Mouse (Mus musculus) lung, adult 2 months (tissue): ENCODE results near the gene Tet1. TPM values are rescaled to one million over a fixed set of nuclear protein-coding genes. Genes with fewer than 3 reads are reported as not detected.

Experiments
- DNase-seq: peaks from one replicate; pipeline ENCODE4 v3.0.0; 2022
- H3K4me1 ChIP-seq: fragments of 200-500 bp; 2 replicates; pipeline ENCODE4 v1.6.1; 2011; ENCODE audit warnings: low read length; ENCODE audit not compliant: control insufficient read depth, insufficient read depth
- H3K4me3 ChIP-seq: fragments of 200-500 bp; replicated peaks from 2 replicates; pipeline ENCODE3; 2011; ENCODE audit warnings: low read depth, mild to moderate bottlenecking, control low read depth, low read length; ENCODE audit errors: extremely low read depth
- CTCF ChIP-seq: fragments of 200-500 bp; IDR thresholded peaks from 2 replicates; pipeline ENCODE4 v1.5.1; 2011; ENCODE audit warnings: mild to moderate bottlenecking, low read length, control low read depth; ENCODE audit not compliant: insufficient read depth
- POLR2A ChIP-seq: fragments of 200-500 bp; IDR thresholded peaks from 2 replicates; pipeline ENCODE4 v1.6.1; 2011; ENCODE audit warnings: low read depth, mild to moderate bottlenecking, control low read depth, low read length, borderline replicate concordance; ENCODE audit errors: extremely low read depth
- WGBS: fragments of 180-500 bp; shearing (Covaris S2); methylation state at CpG from one replicate; pipeline ENCODE4 v1.1.7; 2018; 5-methylcytosine and 5-hydroxymethylcytosine counted together
- polyA plus RNA-seq: library from polyadenylated mRNA; depleted of rRNA; stranded (reverse); fragments of >200 nt; gene quantifications from 2 replicates; pipeline ENCODE4 v1.2.3, GENCODE M21; 2012

Gene Tet1
- polyA plus RNA-seq, 1 experiment: 3.2 TPM

- WGBS: 83% methylated on average over 7 of the region's 7 CpGs
- no peak for DNase-seq
- H3K4me1 ChIP-seq: no peaks in the 10 kb centered on the region
- H3K4me3 ChIP-seq: no peak overlapping the region
- TF ChIP-seq CTCF (no peak), POLR2A (no peak)
Observed at GRCm38 (mm10) chr10:62906336-62906735, 2.5 kb downstream of the Tet1 start.

- TF ChIP-seq POLR2A (no peak), CTCF (no peak)
- H3K4me3 ChIP-seq: no peak overlapping the region
- WGBS: 17% methylated on average over 1 of the region's 1 CpGs
- H3K4me1 ChIP-seq: no peaks in the 10 kb centered on the region
- DNase-seq: no peak
Observed at GRCm38 (mm10) chr10:62902829-62903228, 6.0 kb downstream of the Tet1 start.

GRCm38 (mm10) chr10:62901826-62902225 is 7.0 kb downstream of the Tet1 start:
- Histone ChIP-seq H3K4me1 (no peaks in the 10 kb centered on the region), H3K4me3 (no peak overlapping the region)
- TF ChIP-seq CTCF: no peak
- TF ChIP-seq POLR2A: no peak
- 38% methylated on average over 8 of the region's 8 CpGs for WGBS
- no peak for DNase-seq

GRCm38 (mm10) chr10:62900144-62900543 is 8.7 kb downstream of the Tet1 start:
- no peak for DNase-seq
- TF ChIP-seq POLR2A (no peak), CTCF (no peak)
- WGBS: 97% methylated on average over 4 of the region's 4 CpGs
- H3K4me1 ChIP-seq: no peaks in the 10 kb centered on the region
- H3K4me3 ChIP-seq: no peak overlapping the region

GRCm38 (mm10) chr10:62898061-62898460 is 10.7 kb downstream of the Tet1 start:
- H3K4me1 ChIP-seq: no peaks in the 10 kb centered on the region
- 90% methylated on average over 2 of the region's 2 CpGs for WGBS
- no peak for TF ChIP-seq CTCF
- no peak for TF ChIP-seq POLR2A

GRCm38 (mm10) chr10:62897437-62897836 is 11.4 kb downstream of the Tet1 start:
- no peak overlapping the region for H3K4me3 ChIP-seq
- WGBS: 95% methylated on average over 3 of the region's 3 CpGs
- no peak for DNase-seq

More at GRCm38 (mm10) chr10:62898061-62898460, 10.7 kb downstream of the Tet1 start:
- no peak overlapping the region for H3K4me3 ChIP-seq
- DNase-seq: no peak

GRCm38 (mm10) chr10:62896774-62897173 is 12.0 kb downstream of the Tet1 start:
- WGBS: 76% methylated on average over 4 of the region's 4 CpGs
- no peak for DNase-seq
- TF ChIP-seq POLR2A (no peak), CTCF (no peak)

More at GRCm38 (mm10) chr10:62897437-62897836, 11.4 kb downstream of the Tet1 start:
- H3K4me1 ChIP-seq: no peaks in the 10 kb centered on the region
- TF ChIP-seq CTCF (no peak), POLR2A (no peak)

GRCm38 (mm10) chr10:62896035-62896434 is 12.8 kb downstream of the Tet1 start:
- H3K4me1 ChIP-seq: no peaks in the 10 kb centered on the region
- no peak overlapping the region for H3K4me3 ChIP-seq
- 43% methylated on average over 4 of the region's 4 CpGs for WGBS
- DNase-seq: no peak
- TF ChIP-seq POLR2A: no peak
- TF ChIP-seq CTCF: no peak

More at GRCm38 (mm10) chr10:62896774-62897173, 12.0 kb downstream of the Tet1 start:
- H3K4me1 ChIP-seq: no peaks in the 10 kb centered on the region
- H3K4me3 ChIP-seq: no peak overlapping the region

GRCm38 (mm10) chr10:62895386-62895785 is 13.4 kb downstream of the Tet1 start:
- H3K4me1 ChIP-seq: no peaks in the 10 kb centered on the region
- no peak for TF ChIP-seq POLR2A
- peak; percentile 27 for DNase-seq
- WGBS: 55% methylated on average over 6 of the region's 6 CpGs
- no peak overlapping the region for H3K4me3 ChIP-seq

GRCm38 (mm10) chr10:62894447-62894846 is 14.3 kb downstream of the Tet1 start:
- TF ChIP-seq POLR2A: no peak
- DNase-seq: no peak
- Histone ChIP-seq H3K4me3 (no peak overlapping the region), H3K4me1 (no peaks in the 10 kb centered on the region)
- WGBS: 75% methylated on average over 3 of the region's 3 CpGs
